In the genomic region with DNA sequence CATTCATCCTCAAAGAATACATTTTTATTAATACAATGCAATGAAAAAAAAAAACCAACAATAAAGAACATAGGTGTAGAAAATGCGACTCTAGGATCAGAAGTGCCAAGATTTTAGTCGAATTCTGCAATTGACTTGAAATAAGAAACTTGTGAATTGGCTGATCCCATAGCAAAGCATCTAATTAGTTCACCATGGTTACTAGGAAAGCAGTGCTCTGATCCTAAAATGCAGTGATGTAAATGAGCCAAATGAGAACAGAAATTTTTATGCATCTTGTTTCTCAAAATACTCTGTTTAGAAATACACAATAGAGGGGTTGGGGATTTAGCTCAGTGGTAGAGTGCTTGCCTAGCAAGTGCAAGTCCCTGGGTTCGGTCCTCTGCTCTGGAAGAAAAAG, we compare ENCODE assay signal across 9 mouse cellular contexts. TPM values are rescaled to one million over a fixed set of nuclear protein-coding genes. Genes with fewer than 3 reads are reported as not detected.
A peak's percentile ranks its signal among the peaks of the same experiment; 100 is the strongest.
DNase-seq lines count a peak whose midpoint lies in the region; ATAC-seq and TF ChIP-seq lines count a peak whose summit lies in the region.
"Had no signal": no experiment of that assay in that cellular context is flagged by ENCODE, and none has a peak within 500 bp of the region (broad histone marks: within the 10 kb centered on the region; RNA-seq: fewer than 3 reads in every experiment).

No protein-coding gene starts in this region.

- no peak overlapping the region for H3K4me2 ChIP-seq in forebrain, embryonic 11.5 days (ENCODE audit: low read depth, low read length, severe bottlenecking)
- H3K4me2 ChIP-seq in liver, embryonic 11.5 days = peak overlapping the region; percentile 75
- peak overlapping the region; percentile 65 for H3K4me2 ChIP-seq in forebrain, postnatal 0 days (ENCODE audit: low read depth)
- H3K4me2 ChIP-seq in midbrain, embryonic 15.5 days = peak overlapping the region; percentile 68; the same call in 1 of the 2 replicates

- H3K27ac ChIP-seq in forebrain, embryonic 10.5 days = no peak overlapping the region
- H3K27ac ChIP-seq in forebrain, embryonic 11.5 days (ENCODE audit: low read depth, low read length) = no peak overlapping the region
- H3K27ac ChIP-seq in liver, embryonic 11.5 days (ENCODE audit: low read depth, low read length) = no peak overlapping the region
- peak overlapping the region; percentile 91 for H3K27ac ChIP-seq in forebrain, postnatal 0 days (ENCODE audit: low read depth, low read length)
- no peak overlapping the region for H3K27ac ChIP-seq in midbrain, embryonic 15.5 days

- H3K27me3 ChIP-seq in forebrain, embryonic 10.5 days (ENCODE audit: poor library complexity, severe bottlenecking) = no peaks in the 10 kb centered on the region
- H3K27me3 ChIP-seq in forebrain, embryonic 11.5 days (ENCODE audit: control insufficient read depth, insufficient read depth, low read length) = no peaks in the 10 kb centered on the region
- H3K27me3 ChIP-seq in liver, embryonic 11.5 days (replicated peaks; ENCODE audit: control insufficient read depth, insufficient read depth, low read length) = no peaks in the 10 kb centered on the region
- no peaks in the 10 kb centered on the region for H3K27me3 ChIP-seq in forebrain, postnatal 0 days (ENCODE audit: insufficient read depth, low read length)
- H3K27me3 ChIP-seq in midbrain, embryonic 15.5 days (replicated peaks) = no peaks in the 10 kb centered on the region

- no peak for ATAC-seq in forebrain, embryonic 11.5 days (replicated peaks; ENCODE audit: low FRiP score)
- no peak for ATAC-seq in liver, embryonic 11.5 days (replicated peaks; ENCODE audit: low FRiP score)
- ATAC-seq in forebrain, postnatal 0 days = no peak
- no peak for ATAC-seq in midbrain, embryonic 15.5 days (replicated peaks)

- whole genome bisulfite sequencing in forebrain, embryonic 10.5 days = 83% methylated on average over 3 of the region's 3 CpGs
- 74% methylated on average over 3 of the region's 3 CpGs for WGBS in forebrain, embryonic 11.5 days
- 78% methylated on average over 3 of the region's 3 CpGs for WGBS in liver, embryonic 11.5 days
- WGBS in forebrain, postnatal 0 days = 32% methylated on average over 3 of the region's 3 CpGs
- WGBS in midbrain, embryonic 15.5 days = 80% methylated on average over 3 of the region's 3 CpGs

- H3K9ac ChIP-seq in forebrain, embryonic 11.5 days (ENCODE audit: low read length) = no peak overlapping the region
- H3K9ac ChIP-seq in liver, embryonic 11.5 days (ENCODE audit: low read depth, low read length) = no peak overlapping the region; the same call in 1 of the 2 replicates
- H3K9ac ChIP-seq in forebrain, postnatal 0 days = no peak overlapping the region; the same call in 1 of the 2 replicates
- H3K9ac ChIP-seq in midbrain, embryonic 15.5 days = no peak overlapping the region

- H3K9me3 ChIP-seq in forebrain, embryonic 10.5 days = 0 out of 2 replicates have a peak, but pooled peaks cover 2% of the 10 kb centered on the region
- no peaks in the 10 kb centered on the region for H3K9me3 ChIP-seq in forebrain, embryonic 11.5 days (ENCODE audit: control insufficient read depth, low read length)
- H3K9me3 ChIP-seq in liver, embryonic 11.5 days (ENCODE audit: control insufficient read depth, low read length) = no peaks in the 10 kb centered on the region
- H3K9me3 ChIP-seq in forebrain, postnatal 0 days (ENCODE audit: low read length) = no peaks in the 10 kb centered on the region
- H3K9me3 ChIP-seq in midbrain, embryonic 15.5 days = no peaks in the 10 kb centered on the region

- H3K36me3 ChIP-seq in forebrain, embryonic 10.5 days (replicated peaks) = peaks cover 23% of the 10 kb centered on the region
- H3K36me3 ChIP-seq in forebrain, embryonic 11.5 days (ENCODE audit: control insufficient read depth, insufficient read depth, low read length) = no peaks in the 10 kb centered on the region; the same call in 1 of the 2 replicates
- no peaks in the 10 kb centered on the region for H3K36me3 ChIP-seq in liver, embryonic 11.5 days (ENCODE audit: control insufficient read depth, insufficient read depth, low read length)
- no peaks in the 10 kb centered on the region for H3K36me3 ChIP-seq in forebrain, postnatal 0 days (ENCODE audit: insufficient read depth)
- H3K36me3 ChIP-seq in midbrain, embryonic 15.5 days (replicated peaks) = 0 out of 2 replicates have a peak, but pooled peaks cover 3% of the 10 kb centered on the region

- no peak for TF ChIP-seq CTCF in forebrain, postnatal 0 days (IDR thresholded peaks at IDR 0.05; ENCODE audit: low read depth)

- H3K4me1 ChIP-seq in forebrain, embryonic 10.5 days = peaks cover 20% of the 10 kb centered on the region
- H3K4me1 ChIP-seq in forebrain, embryonic 11.5 days (replicated peaks; ENCODE audit: control insufficient read depth, insufficient read depth, low read length) = peaks cover 5% of the 10 kb centered on the region; the same call in 1 of the 2 replicates
- H3K4me1 ChIP-seq in liver, embryonic 11.5 days (replicated peaks; ENCODE audit: control insufficient read depth, insufficient read depth, low read length) = peaks cover 9% of the 10 kb centered on the region; the same call in 1 of the 2 replicates
- 0 out of 2 replicates have a peak, but pooled peaks cover 4% of the 10 kb centered on the region for H3K4me1 ChIP-seq in forebrain, postnatal 0 days (ENCODE audit: insufficient read depth)
- H3K4me1 ChIP-seq in midbrain, embryonic 15.5 days = peaks cover 21% of the 10 kb centered on the region

- DNase-seq in forebrain, embryonic 10.5 days (ENCODE audit: extremely low spot score, low spot score) = no peak
- DNase-seq in forebrain, embryonic 11.5 days (ENCODE audit: low spot score) = no peak
- no peak for DNase-seq in liver, embryonic 11.5 days (ENCODE audit: low spot score)
- no peak for DNase-seq in liver
- DNase-seq in forebrain, postnatal 0 days = peak; percentile 39
- no peak for DNase-seq in right cerebral cortex, adult 2 months (ENCODE audit: low spot score in 2 of 2)
- DNase-seq in frontal cortex, postnatal 36 days (ENCODE audit: low spot score in 2 of 2) = no peak
- DNase-seq: layer of hippocampus, postnatal 36 days had no signal

- peak overlapping the region; percentile 81; the same call in 1 of the 2 replicates for H3K4me3 ChIP-seq in forebrain, embryonic 10.5 days
- no peak overlapping the region for H3K4me3 ChIP-seq in forebrain, embryonic 11.5 days (ENCODE audit: low read depth, low read length)
- H3K4me3 ChIP-seq in liver, embryonic 11.5 days (ENCODE audit: low read depth, low read length) = no peak overlapping the region
- H3K4me3 ChIP-seq in forebrain, postnatal 0 days (ENCODE audit: low read depth, low read length) = no peak overlapping the region
- H3K4me3 ChIP-seq in midbrain, embryonic 15.5 days = peak overlapping the region; percentile 88; the same call in 1 of the 2 replicates

RNA-seq across cellular contexts. Expression of gene Tomm7, which starts 1.2 kb away (rescaled TPM):
- 143 and 147 TPM in 2 replicates for polyA plus RNA-seq in forebrain, embryonic 10.5 days (2016; fragmentation: Nextera tagmentation; extraction: Ambion mirVana)
- polyA plus RNA-seq in forebrain, embryonic 11.5 days (2014; fragmentation: Nextera tagmentation; extraction: Ambion mirVana) = 122 and 132 TPM in 2 replicates
- polyA plus RNA-seq in liver, embryonic 11.5 days (2014; fragmentation: Nextera tagmentation; extraction: Ambion mirVana) = 137 and 149 TPM in 2 replicates
- 26.3 and 39.1 TPM in 2 replicates for total RNA-seq in forebrain, postnatal 0 days (2014; rRNA removed)
- 83.3 and 109 TPM in 2 replicates for polyA plus RNA-seq in forebrain, postnatal 0 days (2015; fragmentation: Nextera tagmentation; extraction: Ambion mirVana)
- polyA plus RNA-seq in midbrain, embryonic 15.5 days (2015; fragmentation: Nextera tagmentation; extraction: Ambion mirVana) = 68.8 and 77.0 TPM in 2 replicates

RNA-seq across cellular contexts. Expression of gene Rint1, which starts 57.6 kb away (rescaled TPM):
- 31.0 and 35.3 TPM in 2 replicates for polyA plus RNA-seq in forebrain, embryonic 10.5 days (2016; fragmentation: Nextera tagmentation; extraction: Ambion mirVana)
- polyA plus RNA-seq in forebrain, embryonic 11.5 days (2014; fragmentation: Nextera tagmentation; extraction: Ambion mirVana) = 26.6 and 31.2 TPM in 2 replicates
- 38.6 and 41.1 TPM in 2 replicates for polyA plus RNA-seq in liver, embryonic 11.5 days (2014; fragmentation: Nextera tagmentation; extraction: Ambion mirVana)
- total RNA-seq in forebrain, postnatal 0 days (2014; rRNA removed) = 24.0 and 33.3 TPM in 2 replicates
- 14.1 and 18.7 TPM in 2 replicates for polyA plus RNA-seq in forebrain, postnatal 0 days (2015; fragmentation: Nextera tagmentation; extraction: Ambion mirVana)
- polyA plus RNA-seq in midbrain, embryonic 15.5 days (2015; fragmentation: Nextera tagmentation; extraction: Ambion mirVana) = 30.1 and 31.1 TPM in 2 replicates

Comparison
In these comparisons a context has a peak if more than half of its experiments do, and no peak if none do; other contexts are left out.
1. H3K4me3 ChIP-seq: peak in forebrain, embryonic 10.5 days (single experiment) and midbrain, embryonic 15.5 days (single experiment); none in forebrain, embryonic 11.5 days (single experiment), liver, embryonic 11.5 days (single experiment) and forebrain, postnatal 0 days (single experiment).